Mouse (Mus musculus) lung, postnatal 0 days (tissue): ENCODE measurements around the gene Errfi1. TPM values are rescaled to one million over a fixed set of nuclear protein-coding genes. Genes with fewer than 3 reads are reported as not detected.

Source experiments
- ATAC-seq: fragments of 200-750 bp; cut with Nextera tagmentation; 2 replicates; pipeline ENCODE4 v1.8.0; 2017; ENCODE audit warnings: moderate library complexity
- DNase-seq: peaks from one replicate; pipeline ENCODE4 v3.0.0-alpha.2; 2016; ENCODE audit warnings: low spot score
- H3K27ac ChIP-seq: fragments of 300-500 bp; sonication (generic); 2 replicates; pipeline ENCODE4 v1.5.1; 2014; ENCODE audit warnings: antibody characterized with exemption, mild to moderate bottlenecking, low read length, mixed read lengths
- H3K27me3 ChIP-seq: fragments of 300-500 bp; sonication (generic); replicated peaks from 2 replicates; pipeline ENCODE4 v1.6.1; 2014; ENCODE audit warnings: low read length, mixed read lengths; ENCODE audit not compliant: insufficient read depth
- H3K36me3 ChIP-seq: fragments of 300-500 bp; sonication (generic); 2 replicates; pipeline ENCODE4 v1.6.1; 2014; ENCODE audit warnings: low read length, mixed read lengths; ENCODE audit not compliant: insufficient read depth
- H3K4me1 ChIP-seq: fragments of 300-500 bp; sonication (generic); 2 replicates; pipeline ENCODE4 v1.6.1; 2014; ENCODE audit warnings: antibody characterized with exemption, low read depth, low read length, mixed read lengths; ENCODE audit not compliant: insufficient read depth
- H3K4me2 ChIP-seq: fragments of 300-500 bp; sonication (generic); replicated peaks from 2 replicates; pipeline ENCODE4 v1.6.1; 2014; ENCODE audit warnings: low read depth, mild to moderate bottlenecking, low read length, moderate library complexity, mixed read lengths
- H3K4me3 ChIP-seq: fragments of 300-500 bp; sonication (generic); 2 replicates; pipeline ENCODE4 v1.5.1; 2014; ENCODE audit warnings: low read depth, low read length
- H3K9ac ChIP-seq: fragments of 300-500 bp; sonication (generic); replicated peaks from 2 replicates; pipeline ENCODE4 v1.6.1; 2014; ENCODE audit warnings: low read depth, mild to moderate bottlenecking
- H3K9me3 ChIP-seq: fragments of 300-500 bp; sonication (generic); 2 replicates; pipeline ENCODE4 v1.6.1; 2016; ENCODE audit warnings: low read length, mixed read lengths
- CTCF ChIP-seq: IDR thresholded peaks from 2 replicates; pipeline ENCODE4 v1.5.1; 2016; ENCODE audit warnings: antibody characterized with exemption, mild to moderate bottlenecking
- EP300 ChIP-seq: IDR thresholded peaks from 2 replicates; pipeline ENCODE4 v1.6.1; 2016; ENCODE audit warnings: antibody characterized with exemption, mild to moderate bottlenecking, control low read depth
- WGBS: fragments of 180-500 bp; shearing (Covaris S2); extraction: QIAGEN DNeasy Blood & Tissue Kit; methylation state at CpG from one replicate; pipeline ENCODE4 v1.1.7; 2014; 5-methylcytosine and 5-hydroxymethylcytosine counted together
- polyA plus RNA-seq: library from polyadenylated mRNA; unstranded; fragments of >200 nt; fragmentation: Nextera tagmentation; extraction: Ambion mirVana; gene quantifications from 2 replicates; pipeline ENCODE4 v1.2.1, GENCODE M21; 2015

The Errfi1 gene
- polyA plus RNA-seq, 1 experiment from 2014 or later = 106 TPM

DNA sequence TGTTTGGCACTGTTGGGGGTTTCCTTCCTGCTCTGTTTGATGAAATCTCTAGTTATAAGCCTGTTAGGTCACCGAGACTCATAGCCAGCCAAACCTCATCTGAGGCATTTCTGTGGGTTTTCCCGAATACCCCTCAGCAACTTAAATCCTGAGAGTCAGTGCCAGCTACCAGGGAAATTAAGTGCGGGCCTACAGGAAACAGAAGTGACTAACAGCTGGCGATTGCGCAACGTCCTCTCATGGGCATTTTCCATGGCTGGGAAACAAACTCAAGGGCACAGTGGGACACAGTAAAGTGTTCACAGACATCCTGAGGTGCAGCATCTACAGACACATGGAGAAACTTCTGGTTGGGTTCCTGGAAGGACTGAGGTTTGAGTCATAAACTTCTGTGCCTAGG lies 16.3 kb upstream of the Errfi1 start:
- 0 out of 2 replicates have a peak, but pooled peaks cover 5% of the 10 kb centered on the region for H3K4me1 ChIP-seq
- 0 out of 2 replicates have a peak overlapping the region, but pooled peaks have one; percentile 35 for H3K27ac ChIP-seq
- no peaks in the 10 kb centered on the region for H3K9me3 ChIP-seq
- no peak overlapping the region for H3K4me2 ChIP-seq
- H3K27me3 ChIP-seq = no peaks in the 10 kb centered on the region
- no peaks in the 10 kb centered on the region for H3K36me3 ChIP-seq
- ATAC-seq = peak; percentile 70
- no peak overlapping the region for H3K9ac ChIP-seq
- H3K4me3 ChIP-seq = no peak overlapping the region
- DNase-seq = peak; percentile 85
- 28% methylated on average over 6 of the region's 6 CpGs for WGBS
- TF ChIP-seq EP300 (peak; percentile 85), CTCF (no peak)

DNA sequence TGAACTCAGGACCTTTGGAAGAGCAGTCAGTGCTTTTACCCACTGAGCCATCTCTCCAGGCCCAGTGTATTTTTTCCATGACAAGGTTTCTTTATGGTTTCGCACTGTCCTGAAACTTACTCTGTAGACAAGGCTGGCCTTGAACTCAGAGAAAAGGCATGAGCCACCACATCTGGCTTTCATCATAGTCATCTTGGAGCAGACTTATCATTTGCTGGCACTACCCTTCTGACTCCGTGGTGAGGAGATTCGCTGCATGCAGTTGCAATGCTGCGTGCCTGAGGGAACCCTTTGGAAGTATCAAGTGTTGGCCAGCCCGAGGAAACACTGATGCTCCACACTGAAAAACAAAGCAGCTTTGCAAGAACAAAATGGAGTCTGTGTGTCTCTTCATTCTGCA lies 11.7 kb upstream of the Errfi1 start:
- Histone ChIP-seq H3K9ac (no peak overlapping the region), H3K9me3 (no peaks in the 10 kb centered on the region), H3K27me3 (no peaks in the 10 kb centered on the region), H3K36me3 (no peaks in the 10 kb centered on the region), H3K4me3 (no peak overlapping the region), H3K4me1 (0 out of 2 replicates have a peak, but pooled peaks cover 2% of the 10 kb centered on the region), H3K4me2 (no peak overlapping the region), H3K27ac (no peak overlapping the region)
- DNase-seq (no peak), ATAC-seq (no peak)
- TF ChIP-seq CTCF = no peak
- TF ChIP-seq EP300 = no peak
- WGBS = 77% methylated on average over 5 of the region's 5 CpGs

GRCm38 (mm10) chr4:150843181-150843580 lies 10.5 kb upstream of the Errfi1 start:
- TF ChIP-seq EP300 (no peak), CTCF (no peak)
- Histone ChIP-seq H3K9me3 (no peaks in the 10 kb centered on the region), H3K4me1 (0 out of 2 replicates have a peak, but pooled peaks cover under 1% of the 10 kb centered on the region), H3K9ac (no peak overlapping the region), H3K4me3 (no peak overlapping the region), H3K27me3 (no peaks in the 10 kb centered on the region), H3K4me2 (no peak overlapping the region), H3K36me3 (no peaks in the 10 kb centered on the region), H3K27ac (no peak overlapping the region)
- 76% methylated on average over 7 of the region's 7 CpGs for WGBS
- DNase-seq (no peak), ATAC-seq (no peak)

DNA sequence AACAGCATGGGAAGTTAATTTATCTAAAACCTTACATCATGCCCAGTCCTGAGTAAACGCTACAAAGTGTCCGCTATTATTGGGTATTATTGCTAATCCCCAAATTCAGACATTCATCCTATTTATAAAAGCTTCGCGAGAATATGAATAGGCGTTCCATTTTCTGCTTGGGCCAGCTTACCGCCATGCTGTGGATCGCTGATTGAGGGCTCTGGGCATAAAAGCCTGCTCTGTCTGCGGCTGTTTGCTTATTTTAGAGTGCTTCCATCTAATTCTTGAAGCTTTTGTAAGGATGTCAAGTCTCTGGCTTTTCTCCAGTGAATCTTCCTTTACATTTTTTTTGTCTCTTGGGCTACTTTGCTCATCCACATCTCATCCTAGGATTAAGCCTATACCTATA lies 7.4 kb upstream of the Errfi1 start:
- DNase-seq (no peak), ATAC-seq (no peak)
- no peak overlapping the region for H3K4me3 ChIP-seq
- no peaks in the 10 kb centered on the region for H3K4me1 ChIP-seq
- WGBS = 75% methylated on average over 8 of the region's 8 CpGs
- no peak for TF ChIP-seq CTCF
- TF ChIP-seq EP300 = no peak
- no peak overlapping the region for H3K27ac ChIP-seq
- H3K27me3 ChIP-seq = no peaks in the 10 kb centered on the region
- H3K9me3 ChIP-seq = no peaks in the 10 kb centered on the region
- H3K4me2 ChIP-seq = no peak overlapping the region
- no peaks in the 10 kb centered on the region for H3K36me3 ChIP-seq
- H3K9ac ChIP-seq = no peak overlapping the region

DNA sequence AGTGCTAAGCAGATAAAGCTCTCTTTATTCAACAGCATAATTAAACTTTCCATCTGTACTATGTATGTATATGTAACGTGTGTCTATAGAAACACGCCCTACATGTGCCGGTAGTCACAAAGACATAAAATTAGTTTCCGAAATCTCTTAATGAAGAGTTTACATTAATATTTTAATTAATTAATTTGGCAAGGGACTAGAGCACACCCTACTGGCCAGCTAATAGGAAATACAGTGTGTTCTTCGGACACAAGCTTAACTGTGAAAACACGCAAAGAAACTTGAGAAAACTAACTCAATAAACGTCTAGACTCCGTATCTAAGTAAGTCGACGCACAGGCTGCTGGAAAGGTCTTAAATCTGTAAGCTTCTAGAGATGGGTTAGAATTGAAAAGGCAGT lies 3.8 kb upstream of the Errfi1 start:
- H3K4me1 ChIP-seq = no peaks in the 10 kb centered on the region
- H3K4me2 ChIP-seq = no peak overlapping the region
- no peaks in the 10 kb centered on the region for H3K9me3 ChIP-seq
- no peak overlapping the region for H3K27ac ChIP-seq
- DNase-seq = peak; percentile 77
- TF ChIP-seq CTCF (peak; percentile 71), EP300 (peak; percentile 57; the same call in 1 of the 2 replicates)
- H3K36me3 ChIP-seq = no peaks in the 10 kb centered on the region
- H3K9ac ChIP-seq = no peak overlapping the region
- H3K4me3 ChIP-seq = no peak overlapping the region
- 31% methylated on average over 10 of the region's 10 CpGs for WGBS
- H3K27me3 ChIP-seq = no peaks in the 10 kb centered on the region
- no peak for ATAC-seq

- Histone ChIP-seq H3K4me3 (no peak overlapping the region), H3K27ac (0 out of 2 replicates have a peak overlapping the region, but pooled peaks have one; percentile 32), H3K9ac (no peak overlapping the region), H3K27me3 (no peaks in the 10 kb centered on the region), H3K4me2 (no peak overlapping the region), H3K36me3 (no peaks in the 10 kb centered on the region), H3K9me3 (no peaks in the 10 kb centered on the region), H3K4me1 (no peaks in the 10 kb centered on the region)
- ATAC-seq (no peak), DNase-seq (no peak)
- WGBS = 77% methylated on average over 4 of the region's 4 CpGs
- TF ChIP-seq EP300 = no peak
- TF ChIP-seq CTCF = no peak
These were observed 2.8 kb upstream of the Errfi1 start for GRCm38 (mm10) chr4:150850893-150851292.

DNA sequence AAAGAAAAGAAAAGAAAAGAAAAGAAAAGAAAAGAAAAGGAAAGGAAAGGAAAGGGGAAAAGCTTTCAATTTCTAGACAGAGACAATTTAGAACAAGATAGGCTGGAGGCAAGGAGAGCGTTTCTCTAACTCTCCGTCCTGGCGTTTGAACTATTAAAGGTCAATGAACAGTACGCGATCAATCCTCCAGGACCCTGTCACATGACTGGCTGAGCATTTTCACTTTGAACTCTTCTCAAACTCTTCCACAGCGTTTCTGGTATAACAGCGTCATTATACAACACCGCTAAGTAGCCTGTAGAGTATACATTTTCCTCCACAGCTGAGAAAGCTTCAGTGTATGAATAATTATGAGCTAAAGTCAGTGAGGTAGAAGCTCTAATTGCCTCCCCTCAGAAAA lies 1.7 kb upstream of the Errfi1 start:
- Histone ChIP-seq H3K9ac (no peak overlapping the region), H3K9me3 (no peaks in the 10 kb centered on the region), H3K27ac (peak overlapping the region; percentile 71), H3K4me2 (no peak overlapping the region), H3K4me1 (no peaks in the 10 kb centered on the region), H3K36me3 (no peaks in the 10 kb centered on the region), H3K27me3 (no peaks in the 10 kb centered on the region), H3K4me3 (no peak overlapping the region)
- no peak for ATAC-seq
- 30% methylated on average over 8 of the region's 8 CpGs for WGBS
- no peak for TF ChIP-seq CTCF
- TF ChIP-seq EP300 = no peak
- DNase-seq = peak; percentile 46
